23 mouse cellular contexts compared by ENCODE assay signal in genomic region chr1:93607090-93608083, GRCm38 (mm10). TPM values are rescaled to one million over a fixed set of nuclear protein-coding genes. Genes with fewer than 3 reads are reported as not detected.
DNase-seq lines count a peak whose midpoint lies in the region; ATAC-seq and TF ChIP-seq lines count a peak whose summit lies in the region.
"Had no signal": no experiment of that assay in that cellular context is flagged by ENCODE, and none has a peak within 500 bp of the region (broad histone marks: within the 10 kb centered on the region; RNA-seq: fewer than 3 reads in every experiment).

No protein-coding gene starts in this region.

- no peak overlapping the region for H3K4me2 ChIP-seq in intestine, postnatal 0 days (replicated peaks; ENCODE audit: low read depth)
- H3K4me2 ChIP-seq: embryonic facial prominence, embryonic 15.5 days; hindbrain, embryonic 12.5 days; liver, embryonic 15.5 days; midbrain, embryonic 13.5 days; neural tube, embryonic 12.5 days; stomach, embryonic 15.5 days had no signal

- ATAC-seq in megakaryocyte, adult 5-6 weeks (ENCODE audit: poor library complexity, severe bottlenecking) = no peak
- no peak for ATAC-seq in intestine, postnatal 0 days
- ATAC-seq in erythroblast, adult 5-6 weeks (replicated peaks; ENCODE audit: low FRiP score, poor library complexity, severe bottlenecking) = no peak
- ATAC-seq: forebrain, postnatal 0 days; midbrain, embryonic 13.5 days had no signal

- peak overlapping the region; percentile 7 for H3K4me3 ChIP-seq in megakaryocyte, embryonic 14.5 days (replicated peaks)
- no peak overlapping the region for H3K4me3 ChIP-seq in intestine, postnatal 0 days (ENCODE audit: low read depth, low read length)
- H3K4me3 ChIP-seq: embryonic facial prominence, embryonic 15.5 days; forebrain, embryonic 10.5 days; hindbrain, embryonic 12.5 days; liver, embryonic 15.5 days; midbrain, embryonic 13.5 days; neural tube, embryonic 12.5 days; stomach, embryonic 15.5 days had no signal

- H3K9ac ChIP-seq in intestine, postnatal 0 days (ENCODE audit: low read depth, low read length) = no peak overlapping the region
- H3K9ac ChIP-seq: embryonic facial prominence, embryonic 15.5 days; forebrain, postnatal 0 days; hindbrain, embryonic 12.5 days; liver, embryonic 15.5 days; midbrain, embryonic 13.5 days; neural tube, embryonic 12.5 days; stomach, embryonic 15.5 days had no signal

- no peaks in the 10 kb centered on the region for H3K36me3 ChIP-seq in megakaryocyte, embryonic 14.5 days (replicated peaks; ENCODE audit: low read length)
- H3K36me3 ChIP-seq in intestine, postnatal 0 days (ENCODE audit: control insufficient read depth, insufficient read depth) = peaks cover 9% of the 10 kb centered on the region; the same call in 1 of the 2 replicates
- H3K36me3 ChIP-seq: embryonic facial prominence, embryonic 15.5 days; forebrain, embryonic 10.5 days; hindbrain, embryonic 12.5 days; liver, embryonic 15.5 days; midbrain, embryonic 13.5 days; neural tube, embryonic 12.5 days; stomach, embryonic 15.5 days had no signal

- 79% methylated on average over 14 of the region's 14 CpGs for WGBS in intestine, postnatal 0 days

- H3K4me1 ChIP-seq in megakaryocyte, embryonic 14.5 days = peaks cover 47% of the 10 kb centered on the region
- no peaks in the 10 kb centered on the region for H3K4me1 ChIP-seq in intestine, postnatal 0 days (replicated peaks; ENCODE audit: control insufficient read depth, insufficient read depth, low read length)
- H3K4me1 ChIP-seq: embryonic facial prominence, embryonic 15.5 days; hindbrain, embryonic 12.5 days; liver, embryonic 15.5 days; midbrain, embryonic 13.5 days; neural tube, embryonic 12.5 days; stomach, embryonic 15.5 days had no signal

- H3K27ac ChIP-seq in intestine, postnatal 0 days (ENCODE audit: low read depth, low read length) = no peak overlapping the region
- H3K27ac ChIP-seq: embryonic facial prominence, embryonic 15.5 days; forebrain, embryonic 10.5 days; hindbrain, embryonic 12.5 days; kidney, postnatal 0 days; liver, embryonic 15.5 days; midbrain, embryonic 13.5 days; neural tube, embryonic 12.5 days; stomach, embryonic 15.5 days had no signal

- H3K9me3 ChIP-seq in megakaryocyte, embryonic 14.5 days = peaks cover 5% of the 10 kb centered on the region
- H3K9me3 ChIP-seq in intestine, postnatal 0 days (ENCODE audit: control insufficient read depth) = no peaks in the 10 kb centered on the region
- H3K9me3 ChIP-seq: embryonic facial prominence, embryonic 15.5 days; hindbrain, embryonic 12.5 days; liver, embryonic 15.5 days; midbrain, embryonic 13.5 days; neural tube, embryonic 12.5 days; stomach, embryonic 15.5 days had no signal

- peak; percentile 88 for DNase-seq in ES-CJ7 (ENCODE audit: low read depth, low spot score)
- no peak for DNase-seq in layer of hippocampus, postnatal 25 days (ENCODE audit: extremely low spot score in 1 of 2, low spot score in 1 of 2)
- no peak for DNase-seq in right cerebral cortex, adult 2 months (ENCODE audit: low spot score in 2 of 2)
- DNase-seq: adrenal gland, postnatal 25 days; cerebellum, adult 8-10 months; forebrain, postnatal 0 days; gastrocnemius, postnatal 25 days; kidney, adult 2 months; layer of hippocampus, adult 9-11 months; lung, postnatal 4 days; thymus, postnatal 25 days had no signal

- TF ChIP-seq CTCF in intestine, postnatal 0 days (IDR thresholded peaks at IDR 0.05; ENCODE audit: low read depth) = peak; percentile 38

- H3K27me3 ChIP-seq in megakaryocyte, embryonic 14.5 days (replicated peaks) = peaks cover 5% of the 10 kb centered on the region
- H3K27me3 ChIP-seq in intestine, postnatal 0 days (replicated peaks; ENCODE audit: control insufficient read depth, insufficient read depth, low read length) = no peaks in the 10 kb centered on the region
- H3K27me3 ChIP-seq: embryonic facial prominence, embryonic 15.5 days; hindbrain, embryonic 12.5 days; liver, embryonic 15.5 days; midbrain, embryonic 13.5 days; neural tube, embryonic 12.5 days; stomach, embryonic 15.5 days had no signal

RNA-seq across cellular contexts. Expression of gene Stk25, which starts 51.1 kb away (rescaled TPM):
- 21.0 and 51.8 TPM in 2 replicates for polyA plus RNA-seq in megakaryocyte, embryonic 14.5 days (2012; ENCODE audit: insufficient read depth, low replicate concordance)
- total RNA-seq in megakaryocyte, adult 5-6 weeks (2015) = 21.4 and 22.7 TPM in 2 replicates
- 26.5 and 39.6 TPM in 2 replicates for total RNA-seq in megakaryocyte, adult 5-6 weeks (2017)
- polyA plus RNA-seq in intestine, postnatal 0 days (2015; fragmentation: Nextera tagmentation; extraction: Ambion mirVana) = 116 and 121 TPM in 2 replicates
- 100 to 1,000 TPM; 413 to 416 TPM for total RNA-seq in layer of hippocampus, postnatal 25 days (2021)
- total RNA-seq in erythroblast, adult 5-6 weeks (2015; ENCODE audit: low replicate concordance) = 6.0 and 9.8 TPM in 2 replicates
- total RNA-seq in erythroblast, adult 5-6 weeks (2017; ENCODE audit: low replicate concordance) = 7.9 and 14.8 TPM in 2 replicates

Comparison
In these comparisons a context has a peak if more than half of its experiments do, and no peak if none do; other contexts are left out.
1. RNA of gene Stk25, which starts 51.1 kb away (total RNA-seq): 413 to 416 TPM in layer of hippocampus, postnatal 25 days; 21.4 to 39.6 TPM in megakaryocyte, adult 5-6 weeks and 6.0 to 14.8 TPM in erythroblast, adult 5-6 weeks; every median in the first group is over 10 times any median in the second.